Mouse (Mus musculus): ENCODE results near the gene Tmcc1. TPM values are rescaled to one million over a fixed set of nuclear protein-coding genes. Genes with fewer than 3 reads are reported as not detected.

The Tmcc1 gene
- polyA plus RNA-seq, 1 experiment from 2014 or later, result 22.4 TPM

- ATAC-seq (ENCODE audit: low FRiP score) (0 out of 2 replicates have a peak, but pooled peaks have one; percentile 31), DNase-seq (ENCODE audit: low spot score) (no peak)
- Histone ChIP-seq H3K4me1 (replicated peaks; ENCODE audit: control insufficient read depth, insufficient read depth, low read length) (no peaks in the 10 kb centered on the region), H3K4me3 (replicated peaks; ENCODE audit: low read length) (no peak overlapping the region), H3K4me2 (replicated peaks) (no peak overlapping the region), H3K27ac (no peak overlapping the region), H3K36me3 (replicated peaks; ENCODE audit: control insufficient read depth, insufficient read depth) (peaks cover 53% of the 10 kb centered on the region), H3K9me3 (ENCODE audit: control insufficient read depth, low read length) (peaks cover 11% of the 10 kb centered on the region), H3K27me3 (ENCODE audit: control insufficient read depth, insufficient read depth, low read length) (no peaks in the 10 kb centered on the region), H3K9ac (no peak overlapping the region)
- 89% methylated on average over 9 of the region's 9 CpGs for WGBS
Measured at GRCm38 (mm10) chr6:116021961-116022485, 171.3 kb downstream of the Tmcc1 start.

GRCm38 (mm10) chr6:116015902-116016301, 177.4 kb downstream of the Tmcc1 start:
- H3K4me2 ChIP-seq (replicated peaks), result no peak overlapping the region
- H3K36me3 ChIP-seq (replicated peaks; ENCODE audit: control insufficient read depth, insufficient read depth), result peaks cover 15% of the 10 kb centered on the region
- DNase-seq (ENCODE audit: low spot score), result no peak
- H3K9ac ChIP-seq, result no peak overlapping the region
- H3K4me3 ChIP-seq (replicated peaks; ENCODE audit: low read length), result no peak overlapping the region
- no peak overlapping the region for H3K27ac ChIP-seq
- no peaks in the 10 kb centered on the region for H3K4me1 ChIP-seq (replicated peaks; ENCODE audit: control insufficient read depth, insufficient read depth, low read length)
- H3K27me3 ChIP-seq (ENCODE audit: control insufficient read depth, insufficient read depth, low read length), result no peaks in the 10 kb centered on the region
- WGBS, result 91% methylated on average over 3 of the region's 3 CpGs
- ATAC-seq (ENCODE audit: low FRiP score), result no peak
- no peaks in the 10 kb centered on the region for H3K9me3 ChIP-seq (ENCODE audit: control insufficient read depth, low read length)

GRCm38 (mm10) chr6:116014111-116014510, 179.2 kb downstream of the Tmcc1 start:
- H3K4me3 ChIP-seq (replicated peaks; ENCODE audit: low read length), result no peak overlapping the region

GRCm38 (mm10) chr6:116013687-116014086, 179.6 kb downstream of the Tmcc1 start:
- DNase-seq (ENCODE audit: low spot score), result no peak
- Histone ChIP-seq H3K27ac (no peak overlapping the region), H3K36me3 (replicated peaks; ENCODE audit: control insufficient read depth, insufficient read depth) (no peaks in the 10 kb centered on the region), H3K4me3 (replicated peaks; ENCODE audit: low read length) (no peak overlapping the region), H3K9ac (no peak overlapping the region), H3K27me3 (ENCODE audit: control insufficient read depth, insufficient read depth, low read length) (no peaks in the 10 kb centered on the region), H3K4me2 (replicated peaks) (no peak overlapping the region), H3K9me3 (ENCODE audit: control insufficient read depth, low read length) (no peaks in the 10 kb centered on the region), H3K4me1 (replicated peaks; ENCODE audit: control insufficient read depth, insufficient read depth, low read length) (no peaks in the 10 kb centered on the region)
- ATAC-seq (ENCODE audit: low FRiP score), result no peak
- 86% methylated on average over 3 of the region's 3 CpGs for WGBS

More at GRCm38 (mm10) chr6:116014111-116014510, 179.2 kb downstream of the Tmcc1 start:
- H3K9ac ChIP-seq, result no peak overlapping the region
- no peaks in the 10 kb centered on the region for H3K36me3 ChIP-seq (replicated peaks; ENCODE audit: control insufficient read depth, insufficient read depth)
- no peaks in the 10 kb centered on the region for H3K9me3 ChIP-seq (ENCODE audit: control insufficient read depth, low read length)
- H3K4me2 ChIP-seq (replicated peaks), result no peak overlapping the region
- WGBS, result 95% methylated on average over 6 of the region's 6 CpGs
- no peaks in the 10 kb centered on the region for H3K4me1 ChIP-seq (replicated peaks; ENCODE audit: control insufficient read depth, insufficient read depth, low read length)
- no peaks in the 10 kb centered on the region for H3K27me3 ChIP-seq (ENCODE audit: control insufficient read depth, insufficient read depth, low read length)
- H3K27ac ChIP-seq, result no peak overlapping the region
- DNase-seq (ENCODE audit: low spot score), result no peak
- ATAC-seq (ENCODE audit: low FRiP score), result no peak

- peak; percentile 39; the same call in 1 of the 2 replicates for ATAC-seq (ENCODE audit: low FRiP score)
- WGBS, result 5% methylated on average over 6 of the region's 6 CpGs
- no peaks in the 10 kb centered on the region for H3K27me3 ChIP-seq (ENCODE audit: control insufficient read depth, insufficient read depth, low read length)
Measured at GRCm38 (mm10) chr6:116010541-116010940, 182.7 kb downstream of the Tmcc1 start.

GRCm38 (mm10) chr6:116009426-116009825, 183.9 kb downstream of the Tmcc1 start:
- Histone ChIP-seq H3K36me3 (replicated peaks; ENCODE audit: control insufficient read depth, insufficient read depth) (no peaks in the 10 kb centered on the region), H3K4me1 (replicated peaks; ENCODE audit: control insufficient read depth, insufficient read depth, low read length) (no peaks in the 10 kb centered on the region), H3K27ac (no peak overlapping the region), H3K9ac (no peak overlapping the region), H3K4me3 (replicated peaks; ENCODE audit: low read length) (no peak overlapping the region), H3K9me3 (ENCODE audit: control insufficient read depth, low read length) (no peaks in the 10 kb centered on the region), H3K4me2 (replicated peaks) (no peak overlapping the region), H3K27me3 (ENCODE audit: control insufficient read depth, insufficient read depth, low read length) (no peaks in the 10 kb centered on the region)
- 51% methylated on average over 12 of the region's 12 CpGs for WGBS
- ATAC-seq (ENCODE audit: low FRiP score) (no peak), DNase-seq (ENCODE audit: low spot score) (no peak)

More at GRCm38 (mm10) chr6:116010541-116010940, 182.7 kb downstream of the Tmcc1 start:
- H3K36me3 ChIP-seq (replicated peaks; ENCODE audit: control insufficient read depth, insufficient read depth), result no peaks in the 10 kb centered on the region
- H3K4me1 ChIP-seq (replicated peaks; ENCODE audit: control insufficient read depth, insufficient read depth, low read length), result no peaks in the 10 kb centered on the region
- DNase-seq (ENCODE audit: low spot score), result peak; percentile 97
- no peak overlapping the region for H3K4me2 ChIP-seq (replicated peaks)
- no peaks in the 10 kb centered on the region for H3K9me3 ChIP-seq (ENCODE audit: control insufficient read depth, low read length)
- no peak overlapping the region for H3K4me3 ChIP-seq (replicated peaks; ENCODE audit: low read length)
- no peak overlapping the region for H3K9ac ChIP-seq
- no peak overlapping the region for H3K27ac ChIP-seq

GRCm38 (mm10) chr6:116007561-116008173, 185.6 kb downstream of the Tmcc1 start:
- peak; percentile 67 for DNase-seq (ENCODE audit: low spot score)
- H3K27me3 ChIP-seq (ENCODE audit: control insufficient read depth, insufficient read depth, low read length), result no peaks in the 10 kb centered on the region
- ATAC-seq (ENCODE audit: low FRiP score), result peak; percentile 34
- no peaks in the 10 kb centered on the region for H3K36me3 ChIP-seq (replicated peaks; ENCODE audit: control insufficient read depth, insufficient read depth)
- no peak overlapping the region for H3K4me2 ChIP-seq (replicated peaks)
- no peak overlapping the region for H3K4me3 ChIP-seq (replicated peaks; ENCODE audit: low read length)
- no peaks in the 10 kb centered on the region for H3K9me3 ChIP-seq (ENCODE audit: control insufficient read depth, low read length)
- H3K4me1 ChIP-seq (replicated peaks; ENCODE audit: control insufficient read depth, insufficient read depth, low read length), result no peaks in the 10 kb centered on the region
- H3K9ac ChIP-seq, result no peak overlapping the region
- 25% methylated on average over 9 of the region's 9 CpGs for WGBS
- no peak overlapping the region for H3K27ac ChIP-seq

- Histone ChIP-seq H3K9me3 (ENCODE audit: control insufficient read depth, low read length) (no peaks in the 10 kb centered on the region), H3K9ac (no peak overlapping the region), H3K4me2 (replicated peaks) (no peak overlapping the region), H3K27me3 (ENCODE audit: control insufficient read depth, insufficient read depth, low read length) (no peaks in the 10 kb centered on the region), H3K4me3 (replicated peaks; ENCODE audit: low read length) (no peak overlapping the region), H3K4me1 (replicated peaks; ENCODE audit: control insufficient read depth, insufficient read depth, low read length) (no peaks in the 10 kb centered on the region), H3K27ac (no peak overlapping the region), H3K36me3 (replicated peaks; ENCODE audit: control insufficient read depth, insufficient read depth) (no peaks in the 10 kb centered on the region)
- WGBS, result 56% methylated on average over 9 of the region's 9 CpGs
- ATAC-seq (ENCODE audit: low FRiP score) (no peak), DNase-seq (ENCODE audit: low spot score) (no peak)
Measured at GRCm38 (mm10) chr6:116006731-116007130, 186.6 kb downstream of the Tmcc1 start.

GRCm38 (mm10) chr6:116005959-116006288, 187.4 kb downstream of the Tmcc1 start:
- no peak overlapping the region for H3K4me3 ChIP-seq (replicated peaks; ENCODE audit: low read length)
- 83% methylated on average over 4 of the region's 4 CpGs for WGBS
- H3K27ac ChIP-seq, result peak overlapping the region; percentile 56; the same call in 1 of the 2 replicates
- H3K27me3 ChIP-seq (ENCODE audit: control insufficient read depth, insufficient read depth, low read length), result no peaks in the 10 kb centered on the region
- DNase-seq (ENCODE audit: low spot score) (no peak), ATAC-seq (ENCODE audit: low FRiP score) (no peak)
- H3K9me3 ChIP-seq (ENCODE audit: control insufficient read depth, low read length), result no peaks in the 10 kb centered on the region
- no peaks in the 10 kb centered on the region for H3K36me3 ChIP-seq (replicated peaks; ENCODE audit: control insufficient read depth, insufficient read depth)
- no peaks in the 10 kb centered on the region for H3K4me1 ChIP-seq (replicated peaks; ENCODE audit: control insufficient read depth, insufficient read depth, low read length)
- no peak overlapping the region for H3K4me2 ChIP-seq (replicated peaks)
- H3K9ac ChIP-seq, result no peak overlapping the region
